Mouse (Mus musculus) thymus, postnatal 10 days (tissue): ENCODE measurements around the gene Zbtb7b.
A peak's percentile ranks its signal among the peaks of the same experiment; 100 is the strongest.
"Not testable (repeated sequence)": the region's sequence is repeated elsewhere in the genome, so short reads cannot be mapped to it uniquely, and the experiment has no call there.

ENCODE experiments used
- DNase-seq, 2 experiments: peaks; one replicate each; pipeline ENCODE4 v3.0.0; 2021; ENCODE audit warnings: low spot score in 2 of 2

Zbtb7b gene

GRCm38 (mm10) chr3:89394006-89394893 lies at the start of gene Zbtb7b:
TSS of gene Zbtb7b (minus strand) at chr3:89394776.
- peak in 1 of 2 experiments; percentile 19 for DNase-seq

GRCm38 (mm10) chr3:89440691-89441090 lies 46.1 kb upstream of the Zbtb7b start:
- no peak for DNase-seq

- DNase-seq = no peak
Measured at GRCm38 (mm10) chr3:89437269-89437668, 42.7 kb upstream of the Zbtb7b start.

GRCm38 (mm10) chr3:89436176-89437113 lies 41.9 kb upstream of the Zbtb7b start, which contains the start of gene Pbxip1:
TSS of gene Pbxip1 (plus strand) at chr3:89436706.
- DNase-seq = peak; percentile 54 to 62

- DNase-seq = no peak
Measured at GRCm38 (mm10) chr3:89435041-89435440, 40.5 kb upstream of the Zbtb7b start.

GRCm38 (mm10) chr3:89434532-89434931 lies 40.0 kb upstream of the Zbtb7b start:
- no peak for DNase-seq

GRCm38 (mm10) chr3:89432606-89433005 lies 38.0 kb upstream of the Zbtb7b start:
- DNase-seq = no peak

- peak; percentile 85 to 86 for DNase-seq
Measured at GRCm38 (mm10) chr3:89430171-89431159, 35.9 kb upstream of the Zbtb7b start, which contains the start of gene Pygo2. TSS of gene Pygo2 (plus strand) at chr3:89430214.

- not testable (repeated sequence) for DNase-seq
Measured at GRCm38 (mm10) chr3:89429021-89429420, 34.4 kb upstream of the Zbtb7b start.

GRCm38 (mm10) chr3:89425876-89426275 lies 31.3 kb upstream of the Zbtb7b start:
- no peak for DNase-seq

- no peak for DNase-seq
Measured at GRCm38 (mm10) chr3:89425141-89425525, 30.6 kb upstream of the Zbtb7b start.

- no peak for DNase-seq
Measured at GRCm38 (mm10) chr3:89424416-89425140, 30.0 kb upstream of the Zbtb7b start.

GRCm38 (mm10) chr3:89422556-89423205 lies 28.1 kb upstream of the Zbtb7b start:
- no peak for DNase-seq

GRCm38 (mm10) chr3:89421810-89422473 lies 27.4 kb upstream of the Zbtb7b start:
- no peak for DNase-seq

GRCm38 (mm10) chr3:89421002-89421774 lies 26.6 kb upstream of the Zbtb7b start:
- no peak for DNase-seq

GRCm38 (mm10) chr3:89420421-89420820 lies 25.8 kb upstream of the Zbtb7b start:
- DNase-seq = no peak

- DNase-seq = no peak
Measured at GRCm38 (mm10) chr3:89419981-89420380, 25.4 kb upstream of the Zbtb7b start.

- DNase-seq = no peak
Measured at GRCm38 (mm10) chr3:89419571-89419970, 25.0 kb upstream of the Zbtb7b start.
